Mouse (Mus musculus): ENCODE measurements around the gene Foxj3. TPM values are rescaled to one million over a fixed set of nuclear protein-coding genes. Genes with fewer than 3 reads are reported as not detected.

Foxj3 gene
- total and polyA plus RNA-seq, 2 experiments from 2014 or later, result 25.2 to 52.7 TPM

GRCm38 (mm10) chr4:119512731-119513141 is 24.1 kb upstream of the Foxj3 start:
- no peaks in the 10 kb centered on the region for H3K36me3 ChIP-seq (ENCODE audit: insufficient read depth)
- WGBS, result 68% methylated on average over 3 of the region's 3 CpGs
- ATAC-seq (no peak), DNase-seq (no peak)
- H3K4me3 ChIP-seq (ENCODE audit: low read depth, low read length), result no peak overlapping the region
- TF ChIP-seq CTCF (IDR thresholded peaks at IDR 0.05; ENCODE audit: low read depth), result no peak
- H3K27me3 ChIP-seq (ENCODE audit: insufficient read depth, low read length), result no peaks in the 10 kb centered on the region
- H3K9ac ChIP-seq, result no peak overlapping the region
- H3K4me1 ChIP-seq (ENCODE audit: insufficient read depth), result no peaks in the 10 kb centered on the region
- H3K27ac ChIP-seq (ENCODE audit: low read depth, low read length), result no peak overlapping the region
- no peak overlapping the region for H3K4me2 ChIP-seq (ENCODE audit: low read depth)
- H3K9me3 ChIP-seq (ENCODE audit: low read length), result no peaks in the 10 kb centered on the region

DNA sequence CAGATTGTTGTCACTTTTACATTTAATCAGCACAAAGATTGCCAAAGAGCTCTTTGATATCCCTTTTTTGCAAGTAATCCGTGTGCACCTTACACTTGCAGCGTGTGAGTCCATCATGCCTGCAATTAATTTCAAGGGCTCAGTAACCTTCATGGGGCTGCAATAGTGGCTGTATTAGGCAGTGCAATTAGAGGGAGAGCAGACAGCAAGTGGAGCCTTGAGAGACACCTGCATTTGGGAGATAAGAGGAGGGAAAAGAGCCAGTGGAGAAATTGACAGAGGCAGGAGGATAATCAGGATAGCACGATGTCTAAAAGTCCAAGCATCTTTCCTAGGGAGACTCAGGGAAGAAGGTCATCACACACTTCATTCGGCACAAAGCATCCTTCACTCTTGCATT is 13.2 kb upstream of the Foxj3 start:
- no peaks in the 10 kb centered on the region for H3K27me3 ChIP-seq (ENCODE audit: insufficient read depth, low read length)
- 0 out of 2 replicates have a peak, but pooled peaks cover 6% of the 10 kb centered on the region for H3K4me1 ChIP-seq (ENCODE audit: insufficient read depth)
- H3K4me2 ChIP-seq (ENCODE audit: low read depth), result no peak overlapping the region
- no peak for TF ChIP-seq CTCF (IDR thresholded peaks at IDR 0.05; ENCODE audit: low read depth)
- peak overlapping the region; percentile 81 for H3K27ac ChIP-seq (ENCODE audit: low read depth, low read length)
- WGBS, result 64% methylated on average over 4 of the region's 4 CpGs
- no peak overlapping the region for H3K9ac ChIP-seq
- ATAC-seq (peak; percentile 50; the same call in 1 of the 2 replicates), DNase-seq (peak; percentile 7)
- H3K36me3 ChIP-seq (ENCODE audit: insufficient read depth), result no peaks in the 10 kb centered on the region
- no peaks in the 10 kb centered on the region for H3K9me3 ChIP-seq (ENCODE audit: low read length)
- H3K4me3 ChIP-seq (ENCODE audit: low read depth, low read length), result no peak overlapping the region

- Histone ChIP-seq H3K36me3 (ENCODE audit: insufficient read depth) (no peaks in the 10 kb centered on the region), H3K4me3 (ENCODE audit: low read depth, low read length) (no peak overlapping the region), H3K27me3 (ENCODE audit: insufficient read depth, low read length) (no peaks in the 10 kb centered on the region), H3K4me2 (ENCODE audit: low read depth) (no peak overlapping the region), H3K9me3 (ENCODE audit: low read length) (no peaks in the 10 kb centered on the region), H3K9ac (no peak overlapping the region), H3K27ac (ENCODE audit: low read depth, low read length) (peak overlapping the region; percentile 81), H3K4me1 (ENCODE audit: insufficient read depth) (0 out of 2 replicates have a peak, but pooled peaks cover 6% of the 10 kb centered on the region)
- no peak for TF ChIP-seq CTCF (IDR thresholded peaks at IDR 0.05; ENCODE audit: low read depth)
- 84% methylated on average over 1 of the region's 1 CpGs for WGBS
- DNase-seq (peak; percentile 76), ATAC-seq (peak; percentile 85)
Observed at GRCm38 (mm10) chr4:119524010-119524409, 12.8 kb upstream of the Foxj3 start.

DNA sequence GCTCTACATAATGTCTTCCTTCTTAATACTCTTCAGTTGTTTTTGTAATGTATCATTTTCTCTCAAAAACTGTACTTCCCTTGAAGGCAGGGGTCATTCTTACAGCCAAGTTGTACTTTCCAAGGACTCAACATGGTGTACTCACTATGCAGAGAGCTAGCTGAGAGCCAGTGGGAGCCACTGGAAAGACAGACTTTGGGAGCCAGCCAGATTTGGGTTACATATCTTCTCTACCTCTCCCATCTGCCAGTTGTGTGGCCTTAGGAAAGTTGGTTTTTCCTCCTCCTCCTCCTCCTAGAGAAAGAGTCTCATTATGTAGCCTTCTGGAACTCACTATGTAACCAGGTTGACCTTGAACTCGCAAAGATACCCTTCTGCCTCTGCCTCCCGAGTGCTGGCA is 12.3 kb upstream of the Foxj3 start:
- Histone ChIP-seq H3K4me2 (ENCODE audit: low read depth) (no peak overlapping the region), H3K9me3 (ENCODE audit: low read length) (no peaks in the 10 kb centered on the region), H3K27ac (ENCODE audit: low read depth, low read length) (peak overlapping the region; percentile 81), H3K27me3 (ENCODE audit: insufficient read depth, low read length) (no peaks in the 10 kb centered on the region), H3K4me1 (ENCODE audit: insufficient read depth) (0 out of 2 replicates have a peak, but pooled peaks cover 6% of the 10 kb centered on the region), H3K36me3 (ENCODE audit: insufficient read depth) (no peaks in the 10 kb centered on the region), H3K9ac (no peak overlapping the region), H3K4me3 (ENCODE audit: low read depth, low read length) (no peak overlapping the region)
- 86% methylated on average over 2 of the region's 2 CpGs for WGBS
- TF ChIP-seq CTCF (IDR thresholded peaks at IDR 0.05; ENCODE audit: low read depth), result no peak
- DNase-seq (no peak), ATAC-seq (no peak)

- no peaks in the 10 kb centered on the region for H3K27me3 ChIP-seq (ENCODE audit: insufficient read depth, low read length)
- no peak for TF ChIP-seq CTCF (IDR thresholded peaks at IDR 0.05; ENCODE audit: low read depth)
Observed at GRCm38 (mm10) chr4:119526329-119526845, 10.4 kb upstream of the Foxj3 start.

GRCm38 (mm10) chr4:119531813-119532212 is 5.0 kb upstream of the Foxj3 start:
- Histone ChIP-seq H3K27me3 (ENCODE audit: insufficient read depth, low read length) (no peaks in the 10 kb centered on the region), H3K9me3 (ENCODE audit: low read length) (no peaks in the 10 kb centered on the region), H3K9ac (no peak overlapping the region), H3K4me1 (ENCODE audit: insufficient read depth) (no peaks in the 10 kb centered on the region), H3K27ac (ENCODE audit: low read depth, low read length) (no peak overlapping the region), H3K4me3 (ENCODE audit: low read depth, low read length) (no peak overlapping the region), H3K4me2 (ENCODE audit: low read depth) (no peak overlapping the region), H3K36me3 (ENCODE audit: insufficient read depth) (no peaks in the 10 kb centered on the region)
- DNase-seq (peak; percentile 14), ATAC-seq (no peak)
- 74% methylated on average over 2 of the region's 2 CpGs for WGBS
- peak; percentile 47 for TF ChIP-seq CTCF (IDR thresholded peaks at IDR 0.05; ENCODE audit: low read depth)

More at GRCm38 (mm10) chr4:119526329-119526845, 10.4 kb upstream of the Foxj3 start:
- no peaks in the 10 kb centered on the region for H3K36me3 ChIP-seq (ENCODE audit: insufficient read depth)
- H3K9me3 ChIP-seq (ENCODE audit: low read length), result no peaks in the 10 kb centered on the region
- no peak overlapping the region for H3K4me3 ChIP-seq (ENCODE audit: low read depth, low read length)
- ATAC-seq (no peak), DNase-seq (no peak)
- no peak overlapping the region for H3K4me2 ChIP-seq (ENCODE audit: low read depth)
- 0 out of 2 replicates have a peak, but pooled peaks cover 6% of the 10 kb centered on the region for H3K4me1 ChIP-seq (ENCODE audit: insufficient read depth)
- no peak overlapping the region for H3K9ac ChIP-seq
- no peak overlapping the region for H3K27ac ChIP-seq (ENCODE audit: low read depth, low read length)

- Histone ChIP-seq H3K4me3 (ENCODE audit: low read depth, low read length) (no peak overlapping the region), H3K4me1 (ENCODE audit: insufficient read depth) (peaks cover 7% of the 10 kb centered on the region; the same call in 1 of the 2 replicates), H3K27me3 (ENCODE audit: insufficient read depth, low read length) (no peaks in the 10 kb centered on the region), H3K9ac (no peak overlapping the region), H3K4me2 (ENCODE audit: low read depth) (no peak overlapping the region), H3K9me3 (ENCODE audit: low read length) (no peaks in the 10 kb centered on the region), H3K36me3 (ENCODE audit: insufficient read depth) (no peaks in the 10 kb centered on the region), H3K27ac (ENCODE audit: low read depth, low read length) (no peak overlapping the region)
- 57% methylated on average over 4 of the region's 4 CpGs for WGBS
- no peak for DNase-seq
- TF ChIP-seq CTCF (IDR thresholded peaks at IDR 0.05; ENCODE audit: low read depth), result no peak
- no peak for ATAC-seq
Observed at GRCm38 (mm10) chr4:119535103-119535502, 1.7 kb upstream of the Foxj3 start.

Data from forebrain, postnatal 0 days (tissue).